Mouse (Mus musculus) liver, postnatal 0 days (tissue): Measurements from ENCODE around the gene Tspan14.

Experiments
- CTCF ChIP-seq: sonication (generic); IDR thresholded peaks from 2 replicates; pipeline ENCODE4 v1.5.1; 2016; ENCODE audit warnings: antibody characterized with exemption, low read depth
- EP300 ChIP-seq: IDR thresholded peaks from 2 replicates; pipeline ENCODE4 v1.6.1; 2016; ENCODE audit warnings: antibody characterized with exemption, low read depth, mild to moderate bottlenecking

DNA sequence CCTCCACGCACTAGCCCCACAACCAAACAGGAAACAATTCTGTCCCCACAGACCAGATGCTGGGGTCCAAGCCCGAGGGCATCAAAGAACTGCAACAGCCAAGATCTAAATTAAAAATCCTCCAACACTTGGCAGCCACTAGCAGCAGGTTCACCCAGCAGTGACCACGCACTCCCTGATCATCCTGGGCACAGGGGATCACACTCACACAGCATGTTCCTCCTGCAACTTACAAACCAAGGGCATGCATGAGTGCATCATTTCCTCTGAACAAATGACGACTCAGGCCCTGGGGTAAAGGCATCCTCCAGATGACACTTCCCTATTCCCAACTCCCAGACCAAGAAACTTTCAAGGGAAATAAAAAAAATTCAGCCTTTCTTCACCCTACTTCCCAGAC, 29.6 kb downstream of the Tspan14 start:
- TF ChIP-seq CTCF (no peak), EP300 (no peak)
